Comparison of ENCODE assay signal across 9 mouse cellular contexts in the genomic region with DNA sequence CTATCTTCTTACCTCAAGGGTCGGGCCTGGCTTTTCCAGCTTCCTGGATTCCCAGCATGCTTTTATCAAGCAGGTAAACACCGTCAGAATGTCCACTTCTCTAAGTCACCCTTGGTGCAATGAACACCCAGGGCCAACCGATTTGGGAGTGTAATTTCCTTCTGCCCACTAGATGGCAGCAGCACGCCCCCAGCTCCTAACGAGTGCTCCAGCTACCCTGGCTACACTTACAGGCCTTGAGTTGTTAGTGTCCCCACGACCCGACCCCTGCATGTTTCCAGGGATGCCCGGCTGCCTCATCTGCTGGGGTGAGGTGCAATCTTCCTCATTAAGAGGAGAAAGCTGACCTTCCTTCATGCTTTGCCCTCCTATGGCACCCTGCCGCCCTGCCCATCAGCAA. TPM values are rescaled to one million over a fixed set of nuclear protein-coding genes. Genes with fewer than 3 reads are reported as not detected.
A peak's percentile ranks its signal among the peaks of the same experiment; 100 is the strongest.
DNase-seq lines count a peak whose midpoint lies in the region; ATAC-seq and TF ChIP-seq lines count a peak whose summit lies in the region.
"Had no signal": no experiment of that assay in that cellular context is flagged by ENCODE, and none has a peak within 500 bp of the region (broad histone marks: within the 10 kb centered on the region; RNA-seq: fewer than 3 reads in every experiment).

No protein-coding gene starts in this region.

- H3K9me3 ChIP-seq in hindbrain, postnatal 0 days (ENCODE audit: low read length) = no peaks in the 10 kb centered on the region
- H3K9me3 ChIP-seq in lung, embryonic 16.5 days (ENCODE audit: control insufficient read depth, low read length) = no peaks in the 10 kb centered on the region
- H3K9me3 ChIP-seq: limb, embryonic 13.5 days had no signal

- TF ChIP-seq POLR2A in cortical plate, adult 2 months (IDR thresholded peaks at IDR 0.05; ENCODE audit: extremely low read depth, insufficient read depth, low read length) = no peak

- TF ChIP-seq CTCF in cortical plate, adult 2 months (IDR thresholded peaks at IDR 0.05; ENCODE audit: extremely low read depth, insufficient read depth, low read length) = peak; percentile 81
- TF ChIP-seq CTCF in hindbrain, postnatal 0 days (IDR thresholded peaks at IDR 0.05; ENCODE audit: low read depth) = peak; percentile 92

- H3K4me2 ChIP-seq in hindbrain, postnatal 0 days (ENCODE audit: low read depth, low read length) = no peak overlapping the region
- H3K4me2 ChIP-seq in lung, embryonic 16.5 days (ENCODE audit: low read depth, low read length) = no peak overlapping the region
- H3K4me2 ChIP-seq: limb, embryonic 13.5 days had no signal

- H3K36me3 ChIP-seq in hindbrain, postnatal 0 days (ENCODE audit: insufficient read depth, low read length) = no peaks in the 10 kb centered on the region
- no peaks in the 10 kb centered on the region for H3K36me3 ChIP-seq in lung, embryonic 16.5 days (ENCODE audit: control insufficient read depth, insufficient read depth, low read length)

- no peak overlapping the region for H3K9ac ChIP-seq in hindbrain, postnatal 0 days (replicated peaks; ENCODE audit: low read length)
- no peak overlapping the region for H3K9ac ChIP-seq in lung, embryonic 16.5 days (ENCODE audit: low read length)
- H3K9ac ChIP-seq: limb, embryonic 13.5 days had no signal

- DNase-seq in frontal cortex, postnatal 36 days (ENCODE audit: low spot score in 2 of 2) = peak; percentile 33 to 36
- DNase-seq in frontal cortex, postnatal 10 days (ENCODE audit: low spot score in 2 of 2) = no peak
- DNase-seq in urinary bladder, postnatal 36 days (ENCODE audit: low spot score in 2 of 2) = peak; percentile 26 to 35
- DNase-seq in urinary bladder, postnatal 4 days (ENCODE audit: low spot score in 2 of 2) = no peak
- peak; percentile 73 for DNase-seq in hindbrain, postnatal 0 days (ENCODE audit: low spot score)
- peak; percentile 46 for DNase-seq in retina, postnatal 7 days (ENCODE audit: low read depth, low spot score)

- H3K27ac ChIP-seq in cortical plate, adult 2 months (ENCODE audit: insufficient read depth, low read length) = no peak overlapping the region
- no peak overlapping the region for H3K27ac ChIP-seq in hindbrain, postnatal 0 days
- no peak overlapping the region for H3K27ac ChIP-seq in lung, embryonic 16.5 days (ENCODE audit: low read length)
- H3K27ac ChIP-seq: limb, embryonic 13.5 days had no signal

- H3K27me3 ChIP-seq in hindbrain, postnatal 0 days (ENCODE audit: insufficient read depth, low read length) = no peaks in the 10 kb centered on the region
- no peaks in the 10 kb centered on the region for H3K27me3 ChIP-seq in lung, embryonic 16.5 days (ENCODE audit: control insufficient read depth, insufficient read depth, low read depth, low read length)

- ATAC-seq in hindbrain, postnatal 0 days = peak; percentile 59; the same call in 1 of the 2 replicates
- peak; percentile 67; the same call in 1 of the 2 replicates for ATAC-seq in lung, embryonic 16.5 days (ENCODE audit: low read depth)

- H3K4me1 ChIP-seq in cortical plate, adult 2 months (ENCODE audit: control insufficient read depth, insufficient read depth, low read length) = no peaks in the 10 kb centered on the region
- no peaks in the 10 kb centered on the region for H3K4me1 ChIP-seq in hindbrain, postnatal 0 days (ENCODE audit: insufficient read depth, low read length)
- H3K4me1 ChIP-seq in lung, embryonic 16.5 days (replicated peaks; ENCODE audit: control insufficient read depth, insufficient read depth, low read length) = no peaks in the 10 kb centered on the region

- H3K4me3 ChIP-seq in cortical plate, adult 2 months (ENCODE audit: insufficient read depth, low read length) = no peak overlapping the region
- H3K4me3 ChIP-seq in hindbrain, postnatal 0 days (ENCODE audit: low read length) = no peak overlapping the region
- H3K4me3 ChIP-seq in lung, embryonic 16.5 days (ENCODE audit: low read length) = no peak overlapping the region
- H3K4me3 ChIP-seq: limb, embryonic 13.5 days had no signal

- 16% methylated on average over 9 of the region's 9 CpGs for WGBS in hindbrain, postnatal 0 days
- 13% methylated on average over 9 of the region's 9 CpGs for WGBS in lung, embryonic 16.5 days

RNA-seq across cellular contexts. Expression of a gene that starts 51.2 kb away (rescaled TPM):
- 18.9 TPM in 2 replicates for polyA plus RNA-seq in cortical plate, adult 2 months (2012; rRNA removed)
- 32.1 and 44.3 TPM in 2 replicates for total RNA-seq in hindbrain, postnatal 0 days (2014; rRNA removed)
- 24.9 and 27.5 TPM in 2 replicates for polyA plus RNA-seq in hindbrain, postnatal 0 days (2015; fragmentation: Nextera tagmentation; extraction: Ambion mirVana)
- polyA plus RNA-seq in lung, embryonic 16.5 days (2015; fragmentation: Nextera tagmentation; extraction: Ambion mirVana) = 29.8 and 31.7 TPM in 2 replicates

Comparison
In these comparisons a context has a peak if more than half of its experiments do, and no peak if none do; other contexts are left out.
1. DNase-seq: peak in frontal cortex, postnatal 36 days (2 of 2), urinary bladder, postnatal 36 days (2 of 2), hindbrain, postnatal 0 days (single experiment) and retina, postnatal 7 days (single experiment); none in frontal cortex, postnatal 10 days (0 of 2) and urinary bladder, postnatal 4 days (0 of 2).